Mouse (Mus musculus): ENCODE results near the gene Tut1. TPM values are rescaled to one million over a fixed set of nuclear protein-coding genes. Genes with fewer than 3 reads are reported as not detected.

The Tut1 gene
- total and polyA plus RNA-seq, 3 experiments = 54.6 to 68.2 TPM; not detected in 1

DNA sequence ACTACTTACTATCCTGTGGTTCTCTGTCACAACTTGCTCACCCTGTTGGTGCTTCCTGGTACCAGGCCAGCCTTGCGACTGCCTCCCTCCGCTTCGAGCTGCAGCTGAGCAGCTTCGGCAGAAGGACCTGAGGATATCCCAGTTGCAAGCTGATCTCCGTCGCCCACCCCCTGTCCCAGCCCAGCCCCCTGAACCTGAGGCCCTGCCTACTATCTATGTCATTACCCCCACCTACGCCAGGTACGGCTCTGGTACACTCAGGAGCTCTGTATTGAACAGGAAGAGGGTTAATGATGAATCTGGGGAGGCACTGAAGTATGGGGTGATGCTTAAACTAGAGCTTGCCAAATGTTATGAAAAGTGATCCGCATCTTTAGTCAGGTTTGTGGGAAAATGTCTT, 31.9 kb upstream of the Tut1 start:
- H3K36me3 ChIP-seq (ENCODE audit: control insufficient read depth in 1 of 2, insufficient read depth in 2 of 2, low read length in 2 of 2) = peaks cover 0 to 20% of the 10 kb centered on the region in 2 experiments; a peak in 2 of 4 replicates
- H3K9ac ChIP-seq (ENCODE audit: control insufficient read depth, low read depth, low read length, poor library complexity, severe bottlenecking) = no peak overlapping the region; the same call in 1 of the 2 replicates
- peaks cover 16% of the 10 kb centered on the region for H3K79me2 ChIP-seq (ENCODE audit: control insufficient read depth, insufficient read depth, low read length, poor library complexity)
- peaks cover 13 to 18% of the 10 kb centered on the region in 2 experiments; a peak in 3 of 4 replicates for H3K4me1 ChIP-seq (ENCODE audit: control insufficient read depth in 1 of 2, insufficient read depth in 2 of 2, low read length in 2 of 2)
- H3K27me3 ChIP-seq (ENCODE audit: control insufficient read depth in 1 of 2, insufficient read depth in 2 of 2, low read length in 2 of 2) = no peaks in the 10 kb centered on the region
- no peaks in the 10 kb centered on the region for H3K9me3 ChIP-seq (replicated peaks; ENCODE audit: insufficient read depth, low read length)
- no peak overlapping the region for H3K27ac ChIP-seq (ENCODE audit: control insufficient read depth, low read depth, low read length)
- H3K4me3 ChIP-seq (ENCODE audit: control insufficient read depth in 1 of 2, insufficient read depth in 1 of 2, low read depth in 2 of 2, low read length in 2 of 2) = no peak overlapping the region
- TF ChIP-seq GATA1 (IDR thresholded peaks at IDR 0.05; ENCODE audit: low read depth, low read length) = no peak
- TF ChIP-seq UBTF (IDR thresholded peaks at IDR 0.05; ENCODE audit: borderline replicate concordance, insufficient read depth, low read depth, low read length) = no peak
- no peak for TF ChIP-seq NRF1 (IDR thresholded peaks at IDR 0.05; ENCODE audit: insufficient read depth, low read depth, low read length, poor library complexity, severe bottlenecking)
- TF ChIP-seq KAT2A (conservative IDR thresholded peaks at IDR 0.05; ENCODE audit: low read depth, low read length) = no peak
- no peak for TF ChIP-seq SMC3 (IDR thresholded peaks at IDR 0.05; ENCODE audit: low read depth, low read length)
- no peak for TF ChIP-seq MEF2A (IDR thresholded peaks at IDR 0.05; ENCODE audit: extremely low read depth, insufficient replicate concordance, low read depth, low read length, poor library complexity, severe bottlenecking)
- no peak for DNase-seq (ENCODE audit: low read depth, low spot score)

DNA sequence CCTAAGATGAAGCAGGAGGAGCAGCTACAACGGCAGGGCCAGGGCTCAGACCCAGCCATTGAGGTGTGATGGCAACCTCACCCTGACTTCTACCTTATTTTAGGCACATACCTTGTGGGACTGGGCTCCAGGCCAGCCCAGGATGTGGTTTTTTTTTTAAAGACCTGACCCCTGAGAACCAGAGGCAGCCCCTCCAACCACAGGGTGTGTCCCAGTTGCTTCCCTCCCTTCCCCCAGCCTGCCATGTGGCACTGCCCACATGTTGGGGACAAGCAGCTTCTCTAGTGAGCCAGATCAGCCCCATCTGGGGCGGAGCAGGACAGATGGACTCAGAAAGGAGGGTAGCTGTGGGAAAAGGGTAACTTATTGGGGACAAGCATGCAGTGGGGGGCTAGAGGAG, 26.9 kb upstream of the Tut1 start:
- H3K4me3 ChIP-seq (ENCODE audit: control insufficient read depth in 1 of 2, insufficient read depth in 1 of 2, low read depth in 2 of 2, low read length in 2 of 2) = no peak overlapping the region
- peaks cover 0 to 28% of the 10 kb centered on the region in 2 experiments; a peak in 2 of 4 replicates for H3K36me3 ChIP-seq (ENCODE audit: control insufficient read depth in 1 of 2, insufficient read depth in 2 of 2, low read length in 2 of 2)
- H3K27ac ChIP-seq (ENCODE audit: control insufficient read depth, low read depth, low read length) = peak overlapping the region; percentile 36

More for the DNA sequence above, 26.9 kb upstream of the Tut1 start:
- Histone ChIP-seq H3K79me2 (ENCODE audit: control insufficient read depth, insufficient read depth, low read length, poor library complexity) (peaks cover 4% of the 10 kb centered on the region), H3K9ac (ENCODE audit: control insufficient read depth, low read depth, low read length, poor library complexity, severe bottlenecking) (peak overlapping the region; percentile 15), H3K4me1 (ENCODE audit: control insufficient read depth in 1 of 2, insufficient read depth in 2 of 2, low read length in 2 of 2) (peaks cover 20 to 38% of the 10 kb centered on the region in 2 experiments), H3K27me3 (ENCODE audit: control insufficient read depth in 1 of 2, insufficient read depth in 2 of 2, low read length in 2 of 2) (no peaks in the 10 kb centered on the region), H3K9me3 (replicated peaks; ENCODE audit: insufficient read depth, low read length) (no peaks in the 10 kb centered on the region)
- peak; percentile 27 for DNase-seq (ENCODE audit: low read depth, low spot score)
- TF ChIP-seq MYC (IDR thresholded peaks at IDR 0.05; ENCODE audit: low read depth, low read length) (peak; percentile 61; the same call in 1 of the 2 replicates), HCFC1 (IDR thresholded peaks at IDR 0.05; ENCODE audit: low read depth, low read length) (no peak), MAZ (IDR thresholded peaks at IDR 0.05; ENCODE audit: low read depth, low read length) (0 out of 2 replicates have a peak, but pooled peaks have one; percentile 16), MAX (IDR thresholded peaks at IDR 0.05; ENCODE audit: low read length) (peak; percentile 44; the same call in 1 of the 2 replicates), CHD2 (IDR thresholded peaks at IDR 0.05; ENCODE audit: low read length) (no peak), MEF2A (IDR thresholded peaks at IDR 0.05; ENCODE audit: extremely low read depth, insufficient replicate concordance, low read depth, low read length, poor library complexity, severe bottlenecking) (no peak), POLR2AphosphoS5 (IDR thresholded peaks at IDR 0.05; ENCODE audit: borderline replicate concordance, low read depth, low read length) (no peak), RCOR1 (IDR thresholded peaks at IDR 0.05; ENCODE audit: low read depth, low read length) (no peak), MYB (IDR thresholded peaks at IDR 0.05; ENCODE audit: low read depth, low read length) (no peak), TAL1 (IDR thresholded peaks at IDR 0.05; ENCODE audit: low read length) (no peak), ZKSCAN1 (IDR thresholded peaks at IDR 0.05; ENCODE audit: low read depth, low read length) (no peak), ELF1 (IDR thresholded peaks at IDR 0.05; ENCODE audit: low read depth, low read length) (no peak), JUND (IDR thresholded peaks at IDR 0.05; ENCODE audit: low read depth, low read length) (no peak), ETS1 (IDR thresholded peaks at IDR 0.05; ENCODE audit: low read depth, low read length) (peak; percentile 57), ZMIZ1 (IDR thresholded peaks at IDR 0.05; ENCODE audit: low read depth, low read length) (no peak), POLR2AphosphoS2 (IDR thresholded peaks at IDR 0.05; ENCODE audit: low read length) (no peak), SIN3A (IDR thresholded peaks at IDR 0.05; ENCODE audit: low read length) (no peak), UBTF (IDR thresholded peaks at IDR 0.05; ENCODE audit: borderline replicate concordance, insufficient read depth, low read depth, low read length) (no peak), MXI1 (IDR thresholded peaks at IDR 0.05; ENCODE audit: low read depth, low read length) (peak; percentile 43; the same call in 1 of the 2 replicates), NELFE (IDR thresholded peaks at IDR 0.05; ENCODE audit: low read depth, low read length) (no peak), ZNF384 (IDR thresholded peaks at IDR 0.05; ENCODE audit: low read depth, low read length) (0 out of 2 replicates have a peak, but pooled peaks have one; percentile 48)

Data from MEL (cell line).